ENCODE assay signal across 8 mouse cellular contexts in genomic region chr10:25118674-25119670, GRCm38 (mm10).
DNase-seq lines count a peak whose midpoint lies in the region; ATAC-seq and TF ChIP-seq lines count a peak whose summit lies in the region.
"Had no signal": no experiment of that assay in that cellular context is flagged by ENCODE, and none has a peak within 500 bp of the region (broad histone marks: within the 10 kb centered on the region; RNA-seq: fewer than 3 reads in every experiment).

No protein-coding gene starts in this region.

- peak; percentile 96 to 99 for ATAC-seq in hematopoietic stem cell, adult 5-6 weeks (replicated peaks in 1 of 2; ENCODE audit: insufficient read depth in 1 of 2, low FRiP score in 2 of 2, low TSS enrichment in 1 of 2, low read depth in 1 of 2, poor library complexity in 2 of 2, severe bottlenecking in 2 of 2)
- ATAC-seq in megakaryocyte-erythroid progenitor cell, adult 5-6 weeks (replicated peaks; ENCODE audit: low FRiP score, low TSS enrichment, poor library complexity, severe bottlenecking) = peak; percentile 98

- H3K36me3 ChIP-seq in C2C12 (ENCODE audit: control insufficient read depth, insufficient read depth) = no peaks in the 10 kb centered on the region
- no peaks in the 10 kb centered on the region for H3K36me3 ChIP-seq in E14TG2a.4 (ENCODE audit: insufficient read depth, low read length)

- H3K79me2 ChIP-seq in C2C12 (ENCODE audit: control insufficient read depth, insufficient read depth) = no peaks in the 10 kb centered on the region

- no peak overlapping the region for H3ac ChIP-seq in C2C12 (ENCODE audit: control insufficient read depth, insufficient read length, low read depth)

- H3K4me3 ChIP-seq in C2C12 (ENCODE audit: insufficient read depth, poor library complexity, severe bottlenecking) (no peak overlapping the region), E14TG2a.4 (replicated peaks; ENCODE audit: low read length) (peak overlapping the region; percentile 46; the same call in 1 of the 2 replicates)
- H3K4me3 ChIP-seq in left cerebral cortex, adult 2 months = no peak overlapping the region
- H3K4me3 ChIP-seq: erythroblast, embryonic 14.5 days had no signal

- TF ChIP-seq CTCF in C2C12 (IDR thresholded peaks at IDR 0.05; ENCODE audit: control insufficient read depth, insufficient read depth, insufficient read length) (no peak), E14TG2a.4 (conservative IDR thresholded peaks at IDR 0.05; ENCODE audit: low read length) (no peak)
- no peak for TF ChIP-seq CTCF in left cerebral cortex, adult 2 months (IDR thresholded peaks at IDR 0.05)

- DNase-seq in yolk sac, embryonic 10.5 days (ENCODE audit: low spot score) = peak; percentile 81
- no peak for DNase-seq in left cerebral cortex, adult 2 months (ENCODE audit: extremely low spot score in 1 of 2, low spot score in 2 of 2)
- no peak for DNase-seq in kidney, postnatal 14 days

- H3K4me1 ChIP-seq in E14TG2a.4 (replicated peaks; ENCODE audit: low read depth, low read length) = peaks cover 37% of the 10 kb centered on the region

- H3K79me3 ChIP-seq in C2C12 (ENCODE audit: low read depth) = no peaks in the 10 kb centered on the region

- H3K27me3 ChIP-seq in C2C12 (ENCODE audit: control insufficient read depth, insufficient read depth, insufficient read length) (no peaks in the 10 kb centered on the region), E14TG2a.4 (ENCODE audit: insufficient read depth, low read length) (no peaks in the 10 kb centered on the region)

- intact Hi-C loops in left cerebral cortex, adult 2 months (cut with DNase I) = no loop called here

- H3K27ac ChIP-seq in left cerebral cortex, adult 2 months = no peak overlapping the region

- no peaks in the 10 kb centered on the region for H3K9me3 ChIP-seq in E14TG2a.4 (ENCODE audit: low read length)

TF ChIP-seq in C2C12, 6 proteins besides CTCF, POLR2A, EP300 and RAD21:
- TF ChIP-seq MYOD1 (IDR thresholded peaks at IDR 0.05; ENCODE audit: control insufficient read depth, insufficient read length, low read depth) (no peak), USF1 (IDR thresholded peaks at IDR 0.05; ENCODE audit: low read depth) (peak; percentile 51), CEBPB (IDR thresholded peaks at IDR 0.05; ENCODE audit: low read depth) (no peak)
